Mouse (Mus musculus) hindbrain, embryonic 10.5 days (tissue): ENCODE results near the gene Apoa5. TPM values are rescaled to one million over a fixed set of nuclear protein-coding genes. Genes with fewer than 3 reads are reported as not detected.

ENCODE experiments used
- DNase-seq: peaks from one replicate; pipeline ENCODE4 v3.0.0-alpha.2; 2017; ENCODE audit warnings: low spot score
- H3K27ac ChIP-seq: fragments of 300-500 bp; sonication (generic); 2 replicates; pipeline ENCODE4 v1.5.1; 2016; ENCODE audit warnings: mild to moderate bottlenecking, moderate library complexity
- H3K27me3 ChIP-seq: fragments of 300-500 bp; sonication (generic); 2 replicates; pipeline ENCODE4 v1.6.1; 2016; ENCODE audit warnings: mild to moderate bottlenecking; ENCODE audit not compliant: poor library complexity, insufficient read depth, severe bottlenecking
- H3K36me3 ChIP-seq: fragments of 300-500 bp; sonication (generic); 2 replicates; pipeline ENCODE4 v1.6.1; 2016; ENCODE audit warnings: mild to moderate bottlenecking, moderate library complexity
- H3K4me1 ChIP-seq: fragments of 300-500 bp; sonication (generic); replicated peaks from 2 replicates; pipeline ENCODE4 v1.6.1; 2016; ENCODE audit warnings: mild to moderate bottlenecking
- H3K4me3 ChIP-seq: fragments of 300-500 bp; sonication (generic); 2 replicates; pipeline ENCODE4 v1.5.1; 2016; ENCODE audit warnings: mild to moderate bottlenecking, moderate library complexity
- H3K9me3 ChIP-seq: fragments of 300-500 bp; sonication (generic); 2 replicates; pipeline ENCODE4 v1.6.1; 2016; ENCODE audit warnings: mild to moderate bottlenecking, moderate library complexity
- WGBS: fragments of 180-500 bp; shearing (Covaris S2); methylation state at CpG from one replicate; pipeline ENCODE4 v1.1.7; 2016; 5-methylcytosine and 5-hydroxymethylcytosine counted together
- polyA plus RNA-seq: library from polyadenylated mRNA; unstranded; fragments of >200 nt; fragmentation: Nextera tagmentation; extraction: Ambion mirVana; gene quantifications from 2 replicates; pipeline ENCODE4 v1.2.1, GENCODE M21; 2016

Apoa5 gene
- polyA plus RNA-seq: 0.24 and 0.43 TPM in 2 replicates

DNA sequence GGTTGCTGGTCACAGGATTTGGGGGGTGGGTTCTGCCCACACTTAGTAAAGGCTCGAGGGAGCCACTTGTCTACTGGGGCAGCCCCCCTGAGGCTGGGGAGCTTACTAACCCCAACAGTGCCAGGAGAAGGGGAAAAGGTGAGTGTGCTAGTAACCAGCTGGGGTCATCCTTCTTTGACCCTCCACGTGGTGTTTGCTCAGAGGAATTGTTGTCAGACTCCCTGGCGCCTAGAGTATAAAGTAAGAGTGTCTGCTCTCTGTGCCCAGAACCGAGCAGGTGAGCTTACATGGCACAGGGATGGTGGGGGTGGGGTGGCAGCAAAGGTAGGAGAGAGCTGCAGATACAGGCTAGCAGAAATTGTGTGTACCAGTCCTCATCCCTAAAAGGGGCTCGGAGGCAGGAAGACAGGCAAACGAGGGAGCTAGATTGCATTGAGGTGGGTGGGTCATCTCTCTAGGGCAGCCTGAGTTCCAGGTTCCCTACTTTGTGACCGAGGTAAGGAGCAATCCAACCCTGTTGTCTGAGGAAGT is at the start of gene Apoa5:
TSS of gene Apoa5 (plus strand) at position 291 of the 531 bp plus-strand sequence.
- Histone ChIP-seq H3K9me3 (no peaks in the 10 kb centered on the region), H3K4me3 (no peak within 1 kb of the TSS), H3K27me3 (peaks cover 36% of the 10 kb centered on the region), H3K4me1 (peaks cover 13% of the 10 kb centered on the region), H3K27ac (no peak within 1 kb of the TSS), H3K36me3 (no peaks in the 10 kb centered on the region)
- WGBS: 65% methylated on average over 7 of the region's 7 CpGs
- no peak for DNase-seq

DNA sequence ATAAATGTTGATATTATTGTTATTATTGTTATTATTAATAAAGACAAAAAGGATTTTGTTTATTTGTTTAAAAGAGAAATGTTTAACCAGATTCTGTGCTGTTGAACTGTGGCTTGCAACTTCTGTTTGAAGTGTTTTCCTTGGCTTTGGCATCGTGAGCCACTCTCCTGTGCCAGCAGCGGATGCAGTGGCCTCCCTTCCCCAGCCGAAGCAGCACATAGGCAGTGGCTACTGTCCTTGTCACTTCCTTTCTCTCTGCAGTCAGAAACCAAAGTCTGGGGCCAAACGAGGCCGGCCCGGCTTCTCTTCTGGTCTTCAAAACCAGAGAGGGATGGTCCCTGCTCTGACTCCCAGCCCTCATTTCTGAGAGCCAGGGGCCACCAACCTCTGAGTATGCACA is 45.3 kb upstream of the Apoa5 start:
- no peaks in the 10 kb centered on the region for H3K9me3 ChIP-seq
- 86% methylated on average over 6 of the region's 6 CpGs for WGBS
- peaks cover 46% of the 10 kb centered on the region for H3K36me3 ChIP-seq
- no peaks in the 10 kb centered on the region for H3K4me1 ChIP-seq
- no peak overlapping the region for H3K27ac ChIP-seq
- H3K27me3 ChIP-seq: no peaks in the 10 kb centered on the region
- H3K4me3 ChIP-seq: no peak overlapping the region
- DNase-seq: no peak

DNA sequence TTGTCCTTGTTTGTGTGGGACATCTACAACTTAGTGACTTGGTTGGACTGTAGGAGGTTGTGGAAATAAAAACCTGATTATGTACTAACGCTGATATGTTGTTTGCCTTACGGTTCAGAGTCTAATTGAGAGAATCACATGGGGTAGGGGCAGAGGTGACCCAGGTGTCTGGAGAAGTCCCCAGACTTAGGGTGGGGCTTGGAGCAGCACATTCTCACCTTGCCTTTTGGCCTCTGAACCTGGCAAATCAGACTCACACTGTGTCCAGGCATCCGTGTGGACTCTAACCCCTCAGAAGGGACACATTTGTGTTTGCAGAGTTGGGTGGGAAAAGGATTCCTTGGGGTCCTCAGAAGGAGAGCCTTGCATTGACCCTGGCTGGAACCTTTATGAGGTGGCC is 44.3 kb upstream of the Apoa5 start:
- Histone ChIP-seq H3K27ac (no peak overlapping the region), H3K36me3 (peaks cover 45% of the 10 kb centered on the region), H3K4me3 (no peak overlapping the region), H3K9me3 (no peaks in the 10 kb centered on the region), H3K27me3 (peaks cover 9% of the 10 kb centered on the region; the same call in 1 of the 2 replicates), H3K4me1 (no peaks in the 10 kb centered on the region)
- no peak for DNase-seq
- 88% methylated on average over 3 of the region's 3 CpGs for WGBS

DNA sequence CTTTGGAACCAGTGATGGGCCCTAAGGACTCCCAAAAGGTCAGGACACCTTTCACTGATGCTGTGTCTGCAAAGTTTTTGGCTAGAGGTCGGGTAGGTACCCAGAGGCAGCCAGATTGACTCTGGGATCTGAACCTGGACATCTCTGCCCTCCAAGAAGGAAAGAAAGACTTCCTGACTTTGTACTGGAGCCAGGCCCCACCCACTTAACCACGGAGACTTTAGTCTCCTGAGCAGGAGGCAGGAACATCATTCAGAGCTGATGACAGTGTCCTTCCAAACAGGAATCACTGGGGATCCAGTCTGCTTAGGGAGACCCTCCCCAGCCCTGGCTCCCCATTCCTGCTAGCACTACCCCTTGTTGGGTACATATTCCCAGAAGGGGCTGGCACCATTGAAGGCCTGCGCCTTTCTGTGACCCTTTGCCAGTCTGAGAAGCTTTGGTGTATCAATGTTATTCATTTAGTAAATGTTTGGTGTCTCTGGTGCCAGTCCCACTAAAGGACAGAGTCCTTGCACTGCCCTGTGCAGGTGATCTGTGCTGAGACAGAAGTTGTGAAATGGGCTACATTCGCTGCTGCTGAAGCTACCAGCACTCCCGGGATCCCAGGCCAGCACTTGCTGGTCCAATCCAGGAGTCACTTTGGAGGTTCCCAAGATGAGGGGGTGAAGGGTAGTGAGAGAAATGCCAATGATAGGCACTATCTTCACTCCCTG is 43.3 kb upstream of the Apoa5 start:
- DNase-seq: no peak
- H3K36me3 ChIP-seq: peaks cover 35% of the 10 kb centered on the region
- no peaks in the 10 kb centered on the region for H3K9me3 ChIP-seq
- H3K27me3 ChIP-seq: peaks cover 12% of the 10 kb centered on the region; the same call in 1 of the 2 replicates
- H3K4me3 ChIP-seq: no peak overlapping the region
- peaks cover 7% of the 10 kb centered on the region for H3K4me1 ChIP-seq
- H3K27ac ChIP-seq: no peak overlapping the region
- 70% methylated on average over 5 of the region's 5 CpGs for WGBS

DNA sequence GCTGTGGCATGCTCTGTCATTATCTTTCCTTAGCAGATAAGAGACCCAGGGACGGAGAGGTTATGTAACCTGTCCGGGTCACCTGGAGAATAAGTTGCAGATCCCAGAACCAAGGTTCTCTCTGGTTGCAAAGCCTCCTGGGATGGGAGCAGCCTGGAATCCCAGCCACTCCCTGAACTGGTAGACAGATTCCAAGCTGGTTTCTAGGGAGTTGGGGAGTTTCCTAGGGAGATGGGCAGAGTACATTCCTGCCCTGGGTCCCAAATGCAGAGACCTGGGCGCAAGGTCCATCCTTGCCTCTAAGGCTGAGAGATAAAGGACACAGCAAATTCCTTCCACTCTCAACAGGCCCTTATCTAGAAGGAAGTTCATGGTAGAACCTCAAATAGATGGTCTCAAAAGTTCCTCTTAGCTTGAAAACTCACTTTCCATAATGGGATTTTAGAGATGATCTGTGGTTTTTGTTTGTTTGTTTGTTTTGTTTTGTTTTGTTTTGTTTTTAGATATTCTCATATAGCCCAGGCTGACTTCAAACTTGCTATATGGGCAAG is 41.3 kb upstream of the Apoa5 start:
- Histone ChIP-seq H3K27ac (no peak overlapping the region), H3K4me1 (peaks cover 15% of the 10 kb centered on the region), H3K9me3 (no peaks in the 10 kb centered on the region), H3K36me3 (peaks cover 14% of the 10 kb centered on the region), H3K4me3 (no peak overlapping the region), H3K27me3 (peaks cover 30% of the 10 kb centered on the region)
- 93% methylated on average over 3 of the region's 3 CpGs for WGBS
- DNase-seq: no peak

DNA sequence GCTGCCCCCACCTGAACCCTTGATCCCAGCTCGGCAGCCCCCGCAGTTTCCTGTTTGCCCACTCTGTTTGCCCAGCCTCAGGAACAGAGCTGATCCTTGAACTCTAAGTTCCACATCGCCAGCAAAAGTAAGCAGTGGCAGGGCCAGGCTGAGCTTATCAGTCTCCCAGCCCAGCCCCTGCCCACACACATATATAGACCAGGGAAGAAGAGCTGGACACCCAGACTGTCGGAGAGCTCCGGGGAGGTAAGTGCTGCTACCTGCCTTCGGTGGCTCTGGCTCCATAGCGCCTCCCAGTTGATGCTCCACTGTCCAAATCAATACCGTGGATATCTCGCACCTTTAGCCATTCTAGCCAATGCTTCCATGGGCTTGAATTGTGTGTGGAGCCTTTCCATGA is 39.9 kb upstream of the Apoa5 start, which contains the start of gene Apoa1:
TSS of gene Apoa1 (plus strand) at position 90 of the 400 bp plus-strand sequence.
- Histone ChIP-seq H3K9me3 (no peaks in the 10 kb centered on the region), H3K36me3 (peaks cover 2% of the 10 kb centered on the region), H3K27me3 (peaks cover 35% of the 10 kb centered on the region), H3K27ac (no peak within 1 kb of the TSS), H3K4me3 (no peak within 1 kb of the TSS), H3K4me1 (peaks cover 15% of the 10 kb centered on the region)
- DNase-seq: no peak
- 66% methylated on average over 9 of the region's 9 CpGs for WGBS

DNA sequence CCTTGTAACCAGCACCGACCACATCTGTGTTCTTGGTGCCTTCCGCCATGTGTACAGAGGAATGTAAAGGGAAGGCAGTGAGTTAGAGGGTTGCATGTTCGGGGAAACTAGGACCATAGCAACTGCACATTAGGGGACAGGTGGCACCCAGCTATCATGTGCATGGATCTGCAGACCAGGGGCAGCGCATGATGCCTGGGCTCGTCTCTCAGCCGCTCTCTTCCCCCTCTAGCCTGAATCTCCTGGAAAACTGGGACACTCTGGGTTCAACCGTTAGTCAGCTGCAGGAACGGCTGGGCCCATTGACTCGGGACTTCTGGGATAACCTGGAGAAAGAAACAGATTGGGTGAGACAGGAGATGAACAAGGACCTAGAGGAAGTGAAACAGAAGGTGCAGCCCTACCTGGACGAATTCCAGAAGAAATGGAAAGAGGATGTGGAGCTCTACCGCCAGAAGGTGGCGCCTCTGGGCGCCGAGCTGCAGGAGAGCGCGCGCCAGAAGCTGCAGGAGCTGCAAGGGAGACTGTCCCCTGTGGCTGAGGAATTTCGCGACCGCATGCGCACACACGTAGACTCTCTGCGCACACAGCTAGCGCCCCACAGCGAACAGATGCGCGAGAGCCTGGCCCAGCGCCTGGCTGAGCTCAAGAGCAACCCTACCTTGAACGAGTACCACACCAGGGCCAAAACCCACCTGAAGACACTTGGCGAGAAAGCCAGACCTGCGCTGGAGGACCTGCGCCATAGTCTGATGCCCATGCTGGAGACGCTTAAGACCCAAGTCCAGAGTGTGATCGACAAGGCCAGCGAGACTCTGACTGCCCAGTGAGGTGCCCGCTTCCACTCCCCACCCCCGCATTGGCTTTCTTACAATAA is 38.6 kb upstream of the Apoa5 start:
- 16% methylated on average over 37 of the region's 37 CpGs for WGBS
- H3K9me3 ChIP-seq: no peaks in the 10 kb centered on the region

DNA sequence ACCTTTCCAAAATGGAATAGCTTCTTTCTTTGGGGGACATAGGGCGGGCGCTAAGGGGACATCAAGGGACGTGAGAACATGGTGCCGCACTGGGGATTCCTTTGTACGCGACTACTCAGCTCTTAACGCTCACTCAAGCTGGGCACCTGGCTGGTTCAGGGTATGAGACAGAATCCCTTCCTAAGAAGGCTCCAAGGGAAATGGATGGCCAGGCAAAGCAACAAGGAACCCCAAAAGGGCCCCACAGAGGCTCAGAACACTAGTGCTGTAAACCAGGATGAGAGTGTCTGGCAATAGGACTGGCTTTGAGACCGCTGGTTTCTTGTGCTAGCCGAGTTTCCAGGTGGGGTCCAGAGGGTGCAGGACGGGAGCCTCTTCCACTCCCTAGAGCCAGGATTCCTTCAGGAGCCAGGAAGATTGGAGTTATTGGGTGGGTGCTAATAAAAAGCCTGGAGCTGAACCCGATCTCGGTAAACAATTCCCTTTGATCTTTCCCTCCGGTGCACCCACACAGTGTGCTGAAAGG is 37.9 kb upstream of the Apoa5 start:
- H3K4me3 ChIP-seq: peak overlapping the region; percentile 60
- no peaks in the 10 kb centered on the region for H3K9me3 ChIP-seq
- peak overlapping the region; percentile 86 for H3K27ac ChIP-seq
- 21% methylated on average over 13 of the region's 13 CpGs for WGBS
- peaks cover 18% of the 10 kb centered on the region for H3K4me1 ChIP-seq
- H3K36me3 ChIP-seq: no peaks in the 10 kb centered on the region
- peaks cover 35% of the 10 kb centered on the region for H3K27me3 ChIP-seq
- DNase-seq: no peak

More for the DNA sequence above, 38.6 kb upstream of the Apoa5 start:
- H3K27ac ChIP-seq: peak overlapping the region; percentile 86
- DNase-seq: peak; percentile 84
- H3K4me1 ChIP-seq: peaks cover 15% of the 10 kb centered on the region
- peaks cover 35% of the 10 kb centered on the region for H3K27me3 ChIP-seq
- H3K4me3 ChIP-seq: peak overlapping the region; percentile 60
- no peaks in the 10 kb centered on the region for H3K36me3 ChIP-seq

DNA sequence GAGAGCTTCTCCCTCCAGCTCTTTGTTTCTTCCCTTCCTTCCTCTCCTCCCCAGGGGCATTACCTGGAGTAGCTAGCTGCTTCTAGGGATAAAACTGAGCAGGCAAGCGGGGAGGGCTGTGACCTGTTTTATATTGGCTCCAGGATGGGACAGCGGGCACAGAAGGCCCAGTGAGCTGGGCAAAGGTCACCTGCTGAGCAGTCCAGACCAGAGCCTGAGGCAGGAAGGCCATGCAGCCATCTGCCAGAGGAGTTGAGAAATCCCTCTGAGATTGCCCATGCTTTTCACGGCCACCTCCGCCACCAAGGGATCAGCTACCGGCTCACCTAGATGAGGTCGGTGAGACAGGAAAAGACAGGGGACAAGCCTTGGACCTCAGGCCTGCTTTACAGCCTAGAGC is 33.2 kb upstream of the Apoa5 start:
- peaks cover 16% of the 10 kb centered on the region for H3K4me1 ChIP-seq
- peak overlapping the region; percentile 23; the same call in 1 of the 2 replicates for H3K27ac ChIP-seq
- no peak overlapping the region for H3K4me3 ChIP-seq
- H3K27me3 ChIP-seq: peaks cover 21% of the 10 kb centered on the region
- WGBS: 84% methylated on average over 6 of the region's 6 CpGs
- H3K9me3 ChIP-seq: no peaks in the 10 kb centered on the region
- H3K36me3 ChIP-seq: no peaks in the 10 kb centered on the region
- DNase-seq: no peak

DNA sequence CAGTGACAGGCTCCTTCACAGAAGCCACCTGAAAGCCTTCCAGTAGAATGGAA is 33.0 kb upstream of the Apoa5 start, which contains the start of gene Apoc3:
TSS of gene Apoc3 (minus strand) at position 41 of the 53 bp plus-strand sequence.
- Histone ChIP-seq H3K27me3 (peaks cover 19% of the 10 kb centered on the region), H3K4me1 (peaks cover 14% of the 10 kb centered on the region), H3K36me3 (no peaks in the 10 kb centered on the region), H3K27ac (peak within 1 kb of the TSS; percentile 23; the same call in 1 of the 2 replicates), H3K4me3 (no peak within 1 kb of the TSS), H3K9me3 (no peaks in the 10 kb centered on the region)
- no peak for DNase-seq

DNA sequence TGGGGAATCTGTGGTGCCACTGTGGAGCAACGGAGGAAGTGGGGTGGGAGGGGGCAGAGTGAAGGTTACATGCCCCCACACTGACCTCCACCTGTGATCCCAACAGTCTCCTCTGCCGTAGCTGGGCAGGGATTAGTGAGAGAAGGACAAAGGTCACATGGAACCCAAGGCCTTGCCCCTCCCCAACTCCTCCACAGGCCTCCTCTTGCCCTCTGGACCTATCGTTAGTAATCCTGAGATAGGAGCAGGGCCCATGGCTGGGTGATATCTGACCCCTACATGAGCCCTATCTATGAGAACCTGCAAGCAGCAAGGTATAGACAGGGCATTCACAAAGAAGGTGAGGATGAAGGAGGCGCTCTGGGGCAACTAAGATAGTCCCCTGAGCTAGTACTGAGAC is 32.8 kb upstream of the Apoa5 start:
- no peak overlapping the region for H3K4me3 ChIP-seq
- peaks cover 12% of the 10 kb centered on the region for H3K4me1 ChIP-seq
- no peaks in the 10 kb centered on the region for H3K36me3 ChIP-seq
- no peak overlapping the region for H3K27ac ChIP-seq
- no peak for DNase-seq
- no peaks in the 10 kb centered on the region for H3K9me3 ChIP-seq
- WGBS: 64% methylated on average over 4 of the region's 4 CpGs
- H3K27me3 ChIP-seq: peaks cover 17% of the 10 kb centered on the region

DNA sequence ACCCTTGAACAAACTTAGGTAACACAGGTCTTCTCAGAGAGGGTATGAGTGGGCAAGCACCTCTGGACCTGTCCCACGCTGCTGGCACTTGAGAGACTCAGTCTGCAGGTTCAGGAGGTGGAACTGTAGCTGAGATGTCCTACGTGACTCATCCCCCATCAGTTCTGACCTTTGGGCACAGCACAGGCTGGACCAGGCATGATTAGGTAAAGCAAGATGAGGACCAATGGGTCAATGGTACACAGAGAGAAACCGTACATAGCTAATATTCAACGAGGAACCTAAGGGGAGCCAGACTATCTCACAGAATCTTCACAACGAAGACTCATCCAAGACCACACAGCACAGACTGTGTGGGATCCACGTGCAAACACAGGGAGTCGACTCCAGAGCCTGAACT is 29.6 kb upstream of the Apoa5 start:
- H3K27ac ChIP-seq: no peak overlapping the region
- peaks cover 19% of the 10 kb centered on the region; the same call in 1 of the 2 replicates for H3K4me1 ChIP-seq
- no peaks in the 10 kb centered on the region; the same call in 1 of the 2 replicates for H3K27me3 ChIP-seq
- WGBS: 91% methylated on average over 7 of the region's 7 CpGs
- H3K36me3 ChIP-seq: no peaks in the 10 kb centered on the region
- DNase-seq: no peak
- no peaks in the 10 kb centered on the region for H3K9me3 ChIP-seq
- H3K4me3 ChIP-seq: no peak overlapping the region
